Mouse (Mus musculus): Measurements from ENCODE around the gene Tnfrsf14. TPM values are rescaled to one million over a fixed set of nuclear protein-coding genes. Genes with fewer than 3 reads are reported as not detected.

The Tnfrsf14 gene
- polyA plus RNA-seq, 1 experiment = 12.5 TPM

DNA sequence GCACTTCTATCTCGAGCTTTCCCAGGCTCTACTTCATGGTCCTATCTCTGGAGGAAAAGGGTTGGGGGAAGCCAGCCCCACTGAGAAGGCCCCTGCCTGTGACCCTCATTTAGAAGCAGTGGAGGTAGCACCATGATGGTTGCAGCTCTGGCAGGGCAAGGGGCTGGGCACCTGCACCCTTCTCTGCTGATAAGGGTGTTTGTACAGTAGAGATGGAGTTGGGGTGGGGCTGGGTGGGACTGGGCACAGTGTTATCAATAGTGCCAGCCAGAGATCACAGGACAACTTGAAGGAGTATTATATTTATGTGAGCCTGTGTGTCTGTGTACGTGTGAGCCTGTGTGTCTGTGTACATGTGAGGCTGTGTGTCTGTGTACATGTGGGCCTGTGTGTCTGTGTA is 16.7 kb downstream of the Tnfrsf14 start:
- peak; percentile 51; the same call in 2 of the 3 replicates for TF ChIP-seq TAL1 (IDR thresholded peaks at IDR 0.05; ENCODE audit: low read length)
- peak; percentile 67 for TF ChIP-seq GATA1 (IDR thresholded peaks at IDR 0.05; ENCODE audit: low read length)
- Histone ChIP-seq H3K36me3 (ENCODE audit: control insufficient read depth) (peaks cover 80% of the 10 kb centered on the region), H3K4me1 (ENCODE audit: control insufficient read depth) (peaks cover 95% of the 10 kb centered on the region), H3K4me3 (replicated peaks) (peak overlapping the region; percentile 57), H3K9me3 (ENCODE audit: control insufficient read depth, low read length) (peaks cover 10% of the 10 kb centered on the region), H3K27me3 (ENCODE audit: control insufficient read depth) (no peaks in the 10 kb centered on the region)

DNA sequence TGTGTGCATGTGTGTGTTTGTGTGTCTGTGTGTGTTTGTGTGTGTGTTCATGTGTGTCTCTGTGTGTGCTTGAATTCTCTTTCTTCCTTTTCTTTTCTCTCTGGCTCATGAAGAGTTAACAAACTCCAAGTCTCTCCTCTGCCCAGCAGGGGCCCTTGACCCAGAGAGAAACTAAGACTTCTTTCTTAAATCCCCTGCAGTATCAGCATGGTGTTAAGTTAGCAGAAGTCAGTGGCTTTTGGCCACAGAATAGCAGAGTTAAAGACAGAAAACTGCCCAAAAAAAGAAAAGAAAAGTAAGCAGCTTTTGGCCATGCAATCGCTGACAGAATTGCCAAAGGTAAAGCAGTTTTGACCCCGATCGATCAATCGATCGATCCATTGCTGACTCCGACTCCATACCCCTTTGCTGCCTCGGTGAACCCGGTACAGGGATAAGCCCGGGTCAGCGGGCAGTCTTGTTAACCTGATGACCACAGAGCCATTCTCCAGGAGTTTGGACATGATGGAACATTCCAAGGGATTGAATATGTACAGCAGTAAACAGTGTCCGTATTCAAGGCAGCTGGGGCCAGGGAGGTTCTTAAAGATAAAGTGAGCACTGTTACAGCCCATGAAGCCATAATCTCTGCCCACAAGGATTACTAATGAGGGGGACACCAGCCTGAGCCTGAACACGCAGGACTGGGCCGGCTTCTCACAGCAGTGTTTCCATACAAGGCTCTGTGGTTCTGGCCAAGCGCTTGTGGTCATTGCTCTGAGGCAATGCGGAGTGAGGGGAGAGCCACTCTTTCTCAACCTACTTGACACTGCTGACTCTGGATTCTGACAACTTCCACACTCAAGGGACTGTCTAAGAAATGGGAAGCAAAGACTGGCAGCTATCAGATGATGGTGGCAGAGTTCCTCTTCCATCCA is 17.5 kb downstream of the Tnfrsf14 start:
- H3K36me3 ChIP-seq (ENCODE audit: control insufficient read depth) = peaks cover 72% of the 10 kb centered on the region
- H3K4me1 ChIP-seq (ENCODE audit: control insufficient read depth) = peaks cover 94% of the 10 kb centered on the region
- no peaks in the 10 kb centered on the region for H3K27me3 ChIP-seq (ENCODE audit: control insufficient read depth)
- peak overlapping the region; percentile 57 for H3K4me3 ChIP-seq (replicated peaks)
- TF ChIP-seq TAL1 (IDR thresholded peaks at IDR 0.05; ENCODE audit: low read length) (no peak), GATA1 (IDR thresholded peaks at IDR 0.05; ENCODE audit: low read length) (no peak)
- peaks cover 10% of the 10 kb centered on the region for H3K9me3 ChIP-seq (ENCODE audit: control insufficient read depth, low read length)

DNA sequence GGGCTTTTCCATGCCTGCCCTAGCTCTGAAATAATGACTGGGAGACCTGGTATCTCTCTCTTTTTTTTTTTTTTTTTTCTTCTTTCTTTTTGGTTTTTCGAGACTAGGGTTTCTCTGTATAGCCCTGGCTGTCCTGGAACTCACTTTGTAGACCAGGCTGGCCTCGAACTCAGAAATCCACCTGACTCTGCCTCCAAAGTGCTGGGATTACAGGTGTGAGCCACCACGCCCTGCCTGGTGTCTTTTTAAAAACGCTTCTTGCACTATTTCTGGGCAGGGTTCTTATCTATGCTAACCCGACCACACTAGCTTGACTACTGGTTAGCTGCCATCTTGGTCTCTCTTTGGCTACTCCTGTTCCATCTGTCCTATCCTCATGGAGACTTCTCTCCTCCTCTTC is 19.9 kb downstream of the Tnfrsf14 start:
- Histone ChIP-seq H3K9me3 (ENCODE audit: control insufficient read depth, low read length) (peaks cover 10% of the 10 kb centered on the region), H3K4me3 (replicated peaks) (no peak overlapping the region), H3K4me1 (ENCODE audit: control insufficient read depth) (peaks cover 92% of the 10 kb centered on the region), H3K27me3 (ENCODE audit: control insufficient read depth) (no peaks in the 10 kb centered on the region), H3K36me3 (ENCODE audit: control insufficient read depth) (peaks cover 48% of the 10 kb centered on the region)
- TF ChIP-seq TAL1 (IDR thresholded peaks at IDR 0.05; ENCODE audit: low read length) (no peak), GATA1 (IDR thresholded peaks at IDR 0.05; ENCODE audit: low read length) (no peak)

DNA sequence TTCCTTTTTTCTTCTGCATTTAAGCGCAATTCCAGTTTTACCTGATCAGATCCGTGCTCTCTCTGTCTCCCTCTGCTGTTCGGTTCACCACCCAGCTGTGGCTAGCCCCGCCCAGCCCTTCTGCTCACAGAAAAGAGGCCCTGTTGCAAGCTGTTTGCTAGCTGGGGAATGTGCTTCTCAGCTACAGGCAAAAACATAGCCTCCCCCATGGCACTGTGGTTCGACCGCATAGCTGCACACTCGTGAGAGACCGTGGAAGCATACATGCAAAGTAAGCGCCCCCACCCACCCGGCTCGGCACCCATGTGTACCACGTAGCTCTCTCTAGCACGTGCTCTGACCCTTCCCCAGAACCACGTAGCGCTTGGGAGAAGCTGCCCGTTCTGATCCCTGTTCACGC is 20.5 kb downstream of the Tnfrsf14 start:
- peaks cover 42% of the 10 kb centered on the region for H3K36me3 ChIP-seq (ENCODE audit: control insufficient read depth)
- peaks cover 10% of the 10 kb centered on the region for H3K9me3 ChIP-seq (ENCODE audit: control insufficient read depth, low read length)
- peak overlapping the region; percentile 52 for H3K4me3 ChIP-seq (replicated peaks)
- H3K27me3 ChIP-seq (ENCODE audit: control insufficient read depth) = no peaks in the 10 kb centered on the region
- TF ChIP-seq TAL1 (IDR thresholded peaks at IDR 0.05; ENCODE audit: low read length) (no peak), GATA1 (IDR thresholded peaks at IDR 0.05; ENCODE audit: low read length) (no peak)
- peaks cover 92% of the 10 kb centered on the region for H3K4me1 ChIP-seq (ENCODE audit: control insufficient read depth)

DNA sequence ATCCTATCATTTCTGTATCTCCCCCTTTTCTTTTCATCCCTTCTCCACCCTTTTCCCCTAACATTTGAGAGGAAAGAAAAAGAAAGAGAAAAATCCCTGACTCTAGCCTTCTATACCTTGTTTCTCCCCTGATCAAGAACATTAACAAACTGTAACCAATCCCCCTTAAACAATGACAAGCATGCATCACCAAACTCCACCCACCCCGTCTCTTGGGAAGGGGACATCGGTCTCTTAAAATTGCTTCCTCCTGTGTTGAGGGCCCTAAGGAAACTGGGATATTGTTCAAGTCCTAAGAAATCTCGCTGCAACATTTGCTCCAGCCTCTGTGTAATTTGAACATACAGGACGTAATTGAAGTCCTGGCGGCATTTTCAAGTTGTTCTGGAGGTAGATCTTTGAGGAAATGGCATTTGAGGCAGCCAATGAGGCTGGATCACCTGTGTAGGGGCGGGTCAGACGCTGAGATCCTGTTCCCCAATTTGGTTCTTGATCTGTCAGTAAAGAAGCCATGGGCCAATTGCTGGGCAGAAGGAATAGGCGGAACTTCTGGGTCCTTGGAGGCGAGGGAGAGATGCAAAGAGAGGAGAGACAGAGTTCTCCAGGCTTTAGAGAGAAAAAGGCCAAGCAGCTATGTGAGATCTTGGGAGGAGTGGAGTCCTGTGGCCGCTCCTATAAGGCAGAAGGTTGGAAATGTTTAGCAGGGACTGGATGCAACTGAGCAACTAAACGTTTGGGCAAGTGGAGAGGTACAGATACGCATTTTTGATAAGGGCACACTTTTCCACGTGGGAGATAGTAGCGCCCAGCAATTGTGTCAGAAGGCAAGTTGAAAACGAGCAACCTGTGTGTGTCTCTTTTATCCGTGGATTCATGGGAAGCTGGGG is 23.9 kb downstream of the Tnfrsf14 start:
- H3K36me3 ChIP-seq (ENCODE audit: control insufficient read depth) = peaks cover 15% of the 10 kb centered on the region
- H3K9me3 ChIP-seq (ENCODE audit: control insufficient read depth, low read length) = peaks cover 10% of the 10 kb centered on the region
- H3K27me3 ChIP-seq (ENCODE audit: control insufficient read depth) = peaks cover 24% of the 10 kb centered on the region
- peak overlapping the region; percentile 80 for H3K4me3 ChIP-seq (replicated peaks)
- TF ChIP-seq TAL1 (IDR thresholded peaks at IDR 0.05; ENCODE audit: low read length) = no peak
- peak; percentile 100 for TF ChIP-seq GATA1 (IDR thresholded peaks at IDR 0.05; ENCODE audit: low read length)
- H3K4me1 ChIP-seq (ENCODE audit: control insufficient read depth) = peaks cover 67% of the 10 kb centered on the region

DNA sequence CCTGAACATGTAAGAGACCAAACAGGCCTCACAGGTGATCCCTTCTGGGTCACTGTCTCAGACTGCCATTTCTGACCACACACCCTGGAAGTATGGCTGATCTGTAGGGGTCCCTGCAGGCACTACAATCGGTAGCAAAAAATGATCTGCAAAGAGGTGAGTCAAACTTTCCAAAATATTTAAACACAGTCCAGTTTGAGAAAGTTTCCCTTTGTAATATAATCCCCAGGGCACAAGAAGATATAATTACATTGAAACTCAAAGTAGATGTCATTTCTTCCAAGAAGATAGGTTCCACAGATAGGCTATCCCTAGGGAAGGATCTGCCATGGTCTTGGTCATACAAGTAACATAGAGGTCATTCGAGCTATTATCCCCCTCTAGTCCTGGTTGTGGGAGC is 26.0 kb downstream of the Tnfrsf14 start:
- no peak for TF ChIP-seq TAL1 (IDR thresholded peaks at IDR 0.05; ENCODE audit: low read length)
- Histone ChIP-seq H3K9me3 (ENCODE audit: control insufficient read depth, low read length) (peaks cover 4% of the 10 kb centered on the region), H3K36me3 (ENCODE audit: control insufficient read depth) (no peaks in the 10 kb centered on the region), H3K4me3 (replicated peaks) (no peak overlapping the region), H3K4me1 (ENCODE audit: control insufficient read depth) (peaks cover 70% of the 10 kb centered on the region), H3K27me3 (ENCODE audit: control insufficient read depth) (peaks cover 45% of the 10 kb centered on the region)

DNA sequence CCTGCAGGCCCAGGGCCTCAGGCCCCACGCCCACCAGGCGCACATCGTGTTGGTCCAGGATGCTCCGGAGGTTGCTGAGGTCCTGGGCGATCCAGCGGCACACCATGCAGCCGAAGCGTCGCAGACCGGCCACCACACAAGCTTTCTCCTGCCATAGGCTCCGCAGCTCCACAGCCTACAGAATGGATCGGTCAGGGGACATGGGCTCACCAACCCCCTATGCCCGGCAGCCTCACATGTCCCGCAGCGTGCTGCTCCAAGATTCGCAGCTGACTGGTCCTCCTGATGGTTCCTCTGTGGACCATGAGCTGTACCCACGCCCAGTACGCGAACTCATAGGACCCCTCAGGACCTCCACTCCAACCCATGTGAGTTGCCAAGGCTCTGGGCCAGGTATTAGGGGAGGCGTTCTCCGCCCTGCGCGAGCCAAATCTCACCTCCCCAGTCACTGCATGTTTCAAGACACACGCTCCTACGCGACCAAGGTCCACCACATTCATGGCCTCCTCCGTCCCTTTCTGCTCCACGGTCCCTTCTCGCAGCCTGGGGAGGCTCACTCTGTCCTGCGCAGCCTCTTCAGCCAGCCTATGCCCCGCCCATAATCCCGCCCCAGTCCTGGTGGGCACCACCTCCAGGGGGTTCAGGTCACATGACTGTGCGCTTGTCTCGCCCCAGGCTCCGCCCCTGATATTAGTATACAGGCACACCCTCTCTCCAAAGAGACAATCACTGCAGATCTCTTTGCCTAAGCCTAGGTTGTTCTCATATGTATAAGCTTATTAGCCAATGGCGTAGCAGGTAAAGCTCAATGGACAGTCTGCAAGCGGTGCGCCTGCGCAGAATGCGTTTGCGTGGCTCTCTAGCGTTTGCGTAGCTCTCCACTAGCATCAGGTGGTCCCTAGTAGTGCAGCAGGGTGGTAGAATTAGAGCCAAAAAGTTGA is 29.6 kb downstream of the Tnfrsf14 start, which contains the start of gene Fam213b:
Fam213b (minus strand) TSS at position 630 of the 941 bp plus-strand sequence.
- Histone ChIP-seq H3K4me1 (ENCODE audit: control insufficient read depth) (peaks cover 43% of the 10 kb centered on the region), H3K9me3 (ENCODE audit: control insufficient read depth, low read length) (peaks cover 4% of the 10 kb centered on the region), H3K4me3 (replicated peaks) (peak within 1 kb of the TSS; percentile 58), H3K27me3 (ENCODE audit: control insufficient read depth) (peaks cover 81% of the 10 kb centered on the region), H3K36me3 (ENCODE audit: control insufficient read depth) (no peaks in the 10 kb centered on the region)
- TF ChIP-seq TAL1 (IDR thresholded peaks at IDR 0.05; ENCODE audit: low read length) = no peak
- no peak for TF ChIP-seq GATA1 (IDR thresholded peaks at IDR 0.05; ENCODE audit: low read length)
